Mouse (Mus musculus) limb, embryonic 13.5 days (tissue): Measurements from ENCODE around the gene Kctd2. TPM values are rescaled to one million over a fixed set of nuclear protein-coding genes. Genes with fewer than 3 reads are reported as not detected.

ENCODE experiments used
- ATAC-seq: fragments of 200-750 bp; cut with Nextera tagmentation; 2 replicates; pipeline ENCODE4 v1.8.0; 2017; ENCODE audit warnings: low read depth, moderate number of reproducible peaks, moderate TSS enrichment; ENCODE audit not compliant: low FRiP score
- H3K27ac ChIP-seq: fragments of 300-500 bp; sonication (generic); 2 replicates; pipeline ENCODE4 v1.5.1; 2015; ENCODE audit warnings: inconsistent platforms, mild to moderate bottlenecking, moderate library complexity
- H3K27me3 ChIP-seq: fragments of 300-500 bp; sonication (generic); 2 replicates; pipeline ENCODE4 v1.6.1; 2015; ENCODE audit warnings: mild to moderate bottlenecking, inconsistent platforms
- H3K36me3 ChIP-seq: fragments of 300-500 bp; sonication (generic); 2 replicates; pipeline ENCODE4 v1.6.1; 2015; ENCODE audit warnings: inconsistent platforms, mild to moderate bottlenecking, moderate library complexity
- H3K4me1 ChIP-seq: fragments of 300-500 bp; sonication (generic); 2 replicates; pipeline ENCODE4 v1.6.1; 2015; ENCODE audit warnings: inconsistent platforms
- H3K4me2 ChIP-seq: fragments of 300-500 bp; sonication (generic); replicated peaks from 2 replicates; pipeline ENCODE4 v1.6.1; 2015; ENCODE audit warnings: inconsistent platforms, mild to moderate bottlenecking, moderate library complexity
- H3K4me3 ChIP-seq: fragments of 300-500 bp; sonication (generic); 2 replicates; pipeline ENCODE4 v1.5.1; 2015; ENCODE audit warnings: moderate library complexity, mild to moderate bottlenecking, inconsistent platforms
- H3K9ac ChIP-seq: fragments of 300-500 bp; sonication (generic); 2 replicates; pipeline ENCODE4 v1.6.1; 2015; ENCODE audit warnings: mild to moderate bottlenecking, inconsistent platforms
- H3K9me3 ChIP-seq: fragments of 300-500 bp; sonication (generic); 2 replicates; pipeline ENCODE4 v1.6.1; 2016; ENCODE audit warnings: inconsistent platforms
- WGBS: fragments of 180-500 bp; shearing (Covaris S2); methylation state at CpG from one replicate; pipeline ENCODE4 v1.1.7; 2015; 5-methylcytosine and 5-hydroxymethylcytosine counted together
- polyA plus RNA-seq: library from polyadenylated mRNA; unstranded; fragments of >200 nt; fragmentation: Nextera tagmentation; extraction: Ambion mirVana; gene quantifications from 2 replicates; pipeline ENCODE4 v1.2.1, GENCODE M21; 2015

Kctd2 gene
- polyA plus RNA-seq, 1 experiment from 2014 or later, result 16.1 TPM

- no peak overlapping the region for H3K4me2 ChIP-seq
- peaks cover 83% of the 10 kb centered on the region for H3K36me3 ChIP-seq
- peaks cover 21% of the 10 kb centered on the region for H3K4me1 ChIP-seq
- no peak overlapping the region for H3K27ac ChIP-seq
- H3K4me3 ChIP-seq, result no peak overlapping the region
- WGBS, result 89% methylated on average over 7 of the region's 7 CpGs
- H3K9ac ChIP-seq, result no peak overlapping the region
- H3K27me3 ChIP-seq, result no peaks in the 10 kb centered on the region
- H3K9me3 ChIP-seq, result no peaks in the 10 kb centered on the region
- no peak for ATAC-seq
Measured at GRCm38 (mm10) chr11:115429307-115429706, 9.4 kb downstream of the Kctd2 start.

DNA sequence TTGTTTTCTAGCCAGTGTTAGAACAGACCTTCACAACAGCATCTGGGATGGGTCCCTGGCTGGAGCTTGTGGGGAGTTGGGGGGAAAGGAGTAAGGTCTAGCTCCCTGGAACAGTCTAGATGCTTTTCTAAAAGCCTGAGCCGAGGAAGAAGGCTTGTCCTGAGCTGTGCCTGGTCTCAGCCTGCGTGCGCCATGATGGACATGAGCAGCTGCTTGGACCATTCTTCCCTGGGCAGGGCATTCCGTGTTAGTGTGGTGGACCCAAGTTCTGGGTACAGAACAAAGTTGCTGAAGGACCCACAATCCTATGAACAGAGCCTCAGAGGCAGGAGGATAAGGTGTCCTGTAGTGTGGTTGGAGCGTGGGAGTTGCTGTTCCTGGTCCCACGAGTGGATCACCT is 10.6 kb downstream of the Kctd2 start:
- ATAC-seq, result no peak
- Histone ChIP-seq H3K9me3 (no peaks in the 10 kb centered on the region), H3K27me3 (no peaks in the 10 kb centered on the region), H3K36me3 (peaks cover 72% of the 10 kb centered on the region), H3K4me1 (peaks cover 13% of the 10 kb centered on the region), H3K27ac (no peak overlapping the region), H3K4me3 (no peak overlapping the region), H3K9ac (no peak overlapping the region), H3K4me2 (no peak overlapping the region)
- WGBS, result 94% methylated on average over 6 of the region's 6 CpGs

- no peaks in the 10 kb centered on the region for H3K9me3 ChIP-seq
- H3K9ac ChIP-seq, result no peak overlapping the region
- WGBS, result 82% methylated on average over 4 of the region's 4 CpGs
- no peak overlapping the region for H3K27ac ChIP-seq
- no peak for ATAC-seq
- H3K27me3 ChIP-seq, result no peaks in the 10 kb centered on the region
- H3K4me1 ChIP-seq, result peaks cover 15% of the 10 kb centered on the region
- no peak overlapping the region for H3K4me2 ChIP-seq
- peaks cover 50% of the 10 kb centered on the region for H3K36me3 ChIP-seq
- H3K4me3 ChIP-seq, result no peak overlapping the region
Measured at GRCm38 (mm10) chr11:115432814-115433213, 12.9 kb downstream of the Kctd2 start.

DNA sequence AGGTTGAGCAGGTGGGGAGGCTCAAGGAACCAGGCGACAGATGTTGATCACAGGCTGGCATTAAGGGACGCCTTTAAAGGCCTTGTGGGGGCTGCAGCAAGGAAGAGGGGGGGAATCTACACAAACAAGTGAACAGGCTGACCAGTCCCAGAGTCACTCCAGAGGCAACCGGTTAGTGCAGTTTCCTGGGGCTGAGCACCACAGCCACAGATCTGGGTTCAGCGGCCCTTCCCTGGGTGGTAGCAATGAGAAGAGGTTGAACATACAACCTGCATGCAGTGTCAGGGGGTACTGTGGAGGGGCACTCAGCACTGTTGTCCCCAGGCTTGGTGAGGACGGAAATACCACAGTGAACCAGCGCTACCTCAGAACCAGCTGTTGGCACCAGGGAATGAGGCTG is 13.4 kb downstream of the Kctd2 start:
- H3K9ac ChIP-seq, result no peak overlapping the region
- peaks cover 11% of the 10 kb centered on the region for H3K4me1 ChIP-seq
- WGBS, result 76% methylated on average over 6 of the region's 6 CpGs
- H3K27me3 ChIP-seq, result no peaks in the 10 kb centered on the region
- no peak overlapping the region for H3K27ac ChIP-seq
- no peaks in the 10 kb centered on the region for H3K9me3 ChIP-seq
- H3K4me2 ChIP-seq, result no peak overlapping the region
- H3K36me3 ChIP-seq, result peaks cover 47% of the 10 kb centered on the region
- no peak overlapping the region for H3K4me3 ChIP-seq
- ATAC-seq, result no peak

GRCm38 (mm10) chr11:115435596-115436337 is 15.8 kb downstream of the Kctd2 start:
- ATAC-seq, result 0 out of 2 replicates have a peak, but pooled peaks have one; percentile 48
- peak overlapping the region; percentile 60 for H3K9ac ChIP-seq
- WGBS, result 6% methylated on average over 31 of the region's 31 CpGs
- H3K36me3 ChIP-seq, result peaks cover 23% of the 10 kb centered on the region
- peaks cover 11% of the 10 kb centered on the region for H3K4me1 ChIP-seq
- H3K27ac ChIP-seq, result no peak overlapping the region
- peak overlapping the region; percentile 64 for H3K4me2 ChIP-seq
- no peaks in the 10 kb centered on the region for H3K27me3 ChIP-seq
- H3K9me3 ChIP-seq, result peaks cover 4% of the 10 kb centered on the region; the same call in 1 of the 2 replicates
- peak overlapping the region; percentile 37 for H3K4me3 ChIP-seq

DNA sequence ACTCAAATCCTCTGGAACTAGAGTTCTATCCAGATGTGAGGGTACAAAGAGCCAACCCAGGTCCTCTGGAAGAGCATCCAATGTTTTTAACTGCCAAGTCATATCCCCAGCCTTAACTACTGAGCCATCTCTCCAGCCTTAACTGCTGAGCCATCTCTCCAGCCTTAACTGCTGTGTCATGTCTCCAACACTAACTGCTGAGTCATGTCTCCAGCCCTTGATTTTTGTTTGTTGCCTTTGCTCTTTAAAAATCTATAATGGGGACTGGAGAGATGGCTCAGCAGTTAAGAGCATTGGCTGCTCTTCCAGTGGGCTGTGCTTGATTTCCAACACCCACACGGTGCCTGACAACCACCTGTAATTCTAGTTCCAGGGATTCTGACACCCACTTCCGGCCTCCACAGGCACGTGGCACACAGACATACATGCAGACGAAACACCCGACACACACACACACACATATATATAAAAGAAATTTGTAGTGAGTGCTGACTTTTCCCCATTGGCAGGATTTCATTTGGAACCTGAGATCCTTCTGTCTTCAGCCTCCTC is 17.7 kb downstream of the Kctd2 start:
- H3K27me3 ChIP-seq, result no peaks in the 10 kb centered on the region
- ATAC-seq, result no peak
- no peak overlapping the region for H3K9ac ChIP-seq
- no peak overlapping the region for H3K27ac ChIP-seq
- H3K36me3 ChIP-seq, result peaks cover 4% of the 10 kb centered on the region
- no peak overlapping the region for H3K4me3 ChIP-seq
- peaks cover 11% of the 10 kb centered on the region for H3K4me1 ChIP-seq
- H3K9me3 ChIP-seq, result peaks cover 4% of the 10 kb centered on the region; the same call in 1 of the 2 replicates
- no peak overlapping the region for H3K4me2 ChIP-seq
- 67% methylated on average over 5 of the region's 5 CpGs for WGBS

DNA sequence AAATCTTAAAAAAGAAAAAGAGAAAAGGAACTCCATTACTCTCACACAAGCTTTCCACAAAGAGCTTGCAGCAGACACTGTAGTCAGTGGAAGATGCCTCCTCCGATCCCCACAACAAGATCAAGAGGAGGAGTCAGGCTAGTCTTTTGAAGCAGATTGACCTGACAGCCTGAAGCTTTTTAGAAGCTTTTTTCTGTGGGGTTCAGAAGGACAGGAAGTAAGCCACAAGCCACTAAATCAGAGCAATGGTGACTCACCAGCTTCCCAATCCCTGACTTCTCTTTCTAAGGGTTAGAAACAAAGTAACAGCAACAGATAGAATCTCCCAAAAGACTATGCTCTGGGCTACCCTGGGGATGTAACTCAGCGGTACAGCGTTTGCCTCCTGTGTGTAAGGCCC is 19.4 kb downstream of the Kctd2 start:
- H3K27ac ChIP-seq, result no peak overlapping the region
- 89% methylated on average over 3 of the region's 3 CpGs for WGBS
- H3K9me3 ChIP-seq, result peaks cover 4% of the 10 kb centered on the region; the same call in 1 of the 2 replicates
- no peak overlapping the region for H3K4me2 ChIP-seq
- no peak overlapping the region for H3K9ac ChIP-seq
- ATAC-seq, result no peak
- peaks cover 11% of the 10 kb centered on the region for H3K4me1 ChIP-seq
- no peak overlapping the region for H3K4me3 ChIP-seq
- H3K36me3 ChIP-seq, result no peaks in the 10 kb centered on the region
- no peaks in the 10 kb centered on the region for H3K27me3 ChIP-seq

- Histone ChIP-seq H3K4me3 (no peak within 1 kb of the TSS), H3K4me2 (peak within 1 kb of the TSS; percentile 16; the same call in 1 of the 2 replicates), H3K27me3 (no peaks in the 10 kb centered on the region), H3K4me1 (peaks cover 11% of the 10 kb centered on the region), H3K36me3 (no peaks in the 10 kb centered on the region), H3K9me3 (peaks cover 4% of the 10 kb centered on the region; the same call in 1 of the 2 replicates), H3K9ac (no peak within 1 kb of the TSS), H3K27ac (no peak within 1 kb of the TSS)
- 93% methylated on average over 9 of the region's 9 CpGs for WGBS
- ATAC-seq, result no peak
Measured at GRCm38 (mm10) chr11:115439906-115440595, 20.1 kb downstream of the Kctd2 start, which contains the start of gene Trim80. Trim80 (plus strand) TSS chr11:115440545.

DNA sequence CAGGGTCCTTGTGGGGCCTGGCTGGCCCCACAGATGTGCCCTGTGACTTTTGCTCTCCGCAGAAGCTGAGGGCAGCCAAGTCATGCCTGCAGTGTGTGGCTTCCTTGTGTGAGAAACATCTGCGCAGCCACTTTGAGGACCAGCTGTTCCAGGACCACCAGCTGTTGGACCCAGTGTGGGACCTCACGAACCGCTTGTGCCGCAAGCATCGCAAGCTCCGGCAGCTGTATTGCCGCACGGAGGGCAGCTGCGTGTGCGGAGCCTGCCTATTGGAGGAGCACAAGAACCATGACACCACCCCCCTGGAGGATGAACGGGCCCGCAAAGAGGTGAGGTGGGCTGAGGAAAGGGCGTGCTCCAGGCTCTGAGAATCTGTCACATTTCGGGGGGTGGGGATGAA is 21.5 kb downstream of the Kctd2 start:
- WGBS, result 40% methylated on average over 15 of the region's 15 CpGs
- Histone ChIP-seq H3K4me2 (peak overlapping the region; percentile 16; the same call in 1 of the 2 replicates), H3K4me1 (no peaks in the 10 kb centered on the region), H3K36me3 (no peaks in the 10 kb centered on the region), H3K27me3 (no peaks in the 10 kb centered on the region), H3K4me3 (no peak overlapping the region), H3K9me3 (peaks cover 4% of the 10 kb centered on the region; the same call in 1 of the 2 replicates), H3K27ac (no peak overlapping the region), H3K9ac (no peak overlapping the region)
- no peak for ATAC-seq

- H3K36me3 ChIP-seq, result no peaks in the 10 kb centered on the region
- no peaks in the 10 kb centered on the region for H3K9me3 ChIP-seq
- H3K27me3 ChIP-seq, result no peaks in the 10 kb centered on the region
- no peak overlapping the region for H3K4me2 ChIP-seq
- no peak overlapping the region for H3K27ac ChIP-seq
- WGBS, result 70% methylated on average over 3 of the region's 3 CpGs
- H3K4me3 ChIP-seq, result no peak overlapping the region
- ATAC-seq, result no peak
- H3K4me1 ChIP-seq, result peaks cover 4% of the 10 kb centered on the region; the same call in 1 of the 2 replicates
- H3K9ac ChIP-seq, result no peak overlapping the region
Measured at GRCm38 (mm10) chr11:115446906-115447305, 27.0 kb downstream of the Kctd2 start.

- WGBS, result 85% methylated on average over 11 of the region's 11 CpGs
- H3K9me3 ChIP-seq, result no peaks in the 10 kb centered on the region
- H3K4me1 ChIP-seq, result peaks cover 4% of the 10 kb centered on the region; the same call in 1 of the 2 replicates
- no peak for ATAC-seq
- H3K9ac ChIP-seq, result no peak overlapping the region
- H3K36me3 ChIP-seq, result no peaks in the 10 kb centered on the region
- no peak overlapping the region for H3K27ac ChIP-seq
- H3K27me3 ChIP-seq, result no peaks in the 10 kb centered on the region
- H3K4me2 ChIP-seq, result no peak overlapping the region
- H3K4me3 ChIP-seq, result no peak overlapping the region
Measured at GRCm38 (mm10) chr11:115447321-115447885, 27.5 kb downstream of the Kctd2 start.

- H3K36me3 ChIP-seq, result no peaks in the 10 kb centered on the region
- no peak for ATAC-seq
- H3K4me3 ChIP-seq, result no peak overlapping the region
- no peaks in the 10 kb centered on the region for H3K9me3 ChIP-seq
- no peak overlapping the region for H3K27ac ChIP-seq
- H3K4me1 ChIP-seq, result peaks cover 4% of the 10 kb centered on the region; the same call in 1 of the 2 replicates
- no peak overlapping the region for H3K9ac ChIP-seq
- no peak overlapping the region for H3K4me2 ChIP-seq
- H3K27me3 ChIP-seq, result no peaks in the 10 kb centered on the region
- 84% methylated on average over 16 of the region's 16 CpGs for WGBS
Measured at GRCm38 (mm10) chr11:115448075-115448474, 28.1 kb downstream of the Kctd2 start.
